Mouse (Mus musculus) cerebellum, adult 2 months (tissue): ENCODE results near the gene Nfxl1.
"Not testable (repeated sequence)": the region's sequence is repeated elsewhere in the genome, so short reads cannot be mapped to it uniquely, and the experiment has no call there.

Source experiments
- CTCF ChIP-seq: fragments of 200-500 bp; IDR thresholded peaks from 2 replicates; pipeline ENCODE4 v1.5.1; 2011; ENCODE audit warnings: low read depth, mild to moderate bottlenecking, control low read depth, low read length, moderate library complexity, borderline replicate concordance; ENCODE audit not compliant: insufficient read depth
- POLR2A ChIP-seq: fragments of 200-500 bp; IDR thresholded peaks from 2 replicates; pipeline ENCODE4 v1.6.1; 2011; ENCODE audit warnings: low read length, control low read depth, borderline replicate concordance; ENCODE audit not compliant: insufficient read depth

DNA sequence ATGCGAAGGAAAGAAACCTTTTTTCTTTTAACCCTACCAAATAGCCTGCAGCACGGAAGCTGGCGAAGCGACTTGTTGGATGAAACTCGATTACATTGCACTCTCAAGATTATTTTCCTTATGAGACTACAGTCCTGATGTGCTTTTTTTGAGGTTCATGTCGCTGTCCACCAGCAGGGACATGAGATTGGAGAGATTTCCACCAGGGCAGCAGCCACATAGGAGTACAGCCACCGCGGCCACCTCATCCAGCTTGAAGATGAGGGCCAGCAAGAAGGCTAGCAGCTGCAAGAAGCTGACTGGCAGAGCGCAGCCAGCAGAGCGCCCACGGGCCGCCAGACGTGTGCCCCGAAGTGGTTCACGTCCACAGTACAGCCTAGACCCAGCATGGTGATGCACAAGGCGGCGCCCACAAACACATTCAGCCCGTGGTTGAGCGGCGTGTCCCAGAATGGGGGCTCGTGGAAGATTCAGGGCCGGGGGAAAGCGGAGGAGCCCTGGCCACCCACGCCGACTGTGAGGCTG lies 27.2 kb upstream of the Nfxl1 start:
- not testable (repeated sequence) for TF ChIP-seq CTCF, POLR2A
